Mouse (Mus musculus) limb, embryonic 15.5 days (tissue): ENCODE data around the gene Ankrd27. TPM values are rescaled to one million over a fixed set of nuclear protein-coding genes. Genes with fewer than 3 reads are reported as not detected.
A peak's percentile ranks its signal among the peaks of the same experiment; 100 is the strongest.

Source experiments
- ATAC-seq: fragments of 200-750 bp; cut with Nextera tagmentation; 2 replicates; pipeline ENCODE4 v1.8.0; 2017; ENCODE audit warnings: low read depth, moderate TSS enrichment; ENCODE audit not compliant: insufficient number of reproducible peaks, low FRiP score, low TSS enrichment
- H3K27ac ChIP-seq: fragments of 300-500 bp; sonication (generic); 2 replicates; pipeline ENCODE4 v1.5.1; 2015; ENCODE audit warnings: moderate library complexity, mild to moderate bottlenecking, inconsistent platforms
- H3K27me3 ChIP-seq: fragments of 300-500 bp; sonication (generic); 2 replicates; pipeline ENCODE4 v1.6.1; 2015; ENCODE audit warnings: inconsistent platforms
- H3K36me3 ChIP-seq: fragments of 300-500 bp; sonication (generic); 2 replicates; pipeline ENCODE4 v1.6.1; 2015; ENCODE audit warnings: inconsistent platforms
- H3K4me1 ChIP-seq: fragments of 300-500 bp; sonication (generic); 2 replicates; pipeline ENCODE4 v1.6.1; 2015; ENCODE audit warnings: inconsistent platforms
- H3K4me2 ChIP-seq: fragments of 300-500 bp; sonication (generic); 2 replicates; pipeline ENCODE4 v1.6.1; 2015; ENCODE audit warnings: mild to moderate bottlenecking, inconsistent platforms
- H3K4me3 ChIP-seq: fragments of 300-500 bp; sonication (generic); 2 replicates; pipeline ENCODE4 v1.5.1; 2015; ENCODE audit warnings: mild to moderate bottlenecking, inconsistent platforms
- H3K9ac ChIP-seq: fragments of 300-500 bp; sonication (generic); 2 replicates; pipeline ENCODE4 v1.6.1; 2015; ENCODE audit warnings: inconsistent platforms
- H3K9me3 ChIP-seq: fragments of 300-500 bp; sonication (generic); 2 replicates; pipeline ENCODE4 v1.6.1; 2016; ENCODE audit warnings: inconsistent platforms
- WGBS: fragments of 180-500 bp; shearing (Covaris S2); methylation state at CpG from one replicate; pipeline ENCODE4 v1.1.7; 2015; 5-methylcytosine and 5-hydroxymethylcytosine counted together
- polyA plus RNA-seq: library from polyadenylated mRNA; unstranded; fragments of >200 nt; fragmentation: Nextera tagmentation; extraction: Ambion mirVana; gene quantifications from 2 replicates; pipeline ENCODE4 v1.2.1, GENCODE M21; 2015

Ankrd27 gene
- polyA plus RNA-seq, 1 experiment from 2014 or later = 55.0 TPM

DNA sequence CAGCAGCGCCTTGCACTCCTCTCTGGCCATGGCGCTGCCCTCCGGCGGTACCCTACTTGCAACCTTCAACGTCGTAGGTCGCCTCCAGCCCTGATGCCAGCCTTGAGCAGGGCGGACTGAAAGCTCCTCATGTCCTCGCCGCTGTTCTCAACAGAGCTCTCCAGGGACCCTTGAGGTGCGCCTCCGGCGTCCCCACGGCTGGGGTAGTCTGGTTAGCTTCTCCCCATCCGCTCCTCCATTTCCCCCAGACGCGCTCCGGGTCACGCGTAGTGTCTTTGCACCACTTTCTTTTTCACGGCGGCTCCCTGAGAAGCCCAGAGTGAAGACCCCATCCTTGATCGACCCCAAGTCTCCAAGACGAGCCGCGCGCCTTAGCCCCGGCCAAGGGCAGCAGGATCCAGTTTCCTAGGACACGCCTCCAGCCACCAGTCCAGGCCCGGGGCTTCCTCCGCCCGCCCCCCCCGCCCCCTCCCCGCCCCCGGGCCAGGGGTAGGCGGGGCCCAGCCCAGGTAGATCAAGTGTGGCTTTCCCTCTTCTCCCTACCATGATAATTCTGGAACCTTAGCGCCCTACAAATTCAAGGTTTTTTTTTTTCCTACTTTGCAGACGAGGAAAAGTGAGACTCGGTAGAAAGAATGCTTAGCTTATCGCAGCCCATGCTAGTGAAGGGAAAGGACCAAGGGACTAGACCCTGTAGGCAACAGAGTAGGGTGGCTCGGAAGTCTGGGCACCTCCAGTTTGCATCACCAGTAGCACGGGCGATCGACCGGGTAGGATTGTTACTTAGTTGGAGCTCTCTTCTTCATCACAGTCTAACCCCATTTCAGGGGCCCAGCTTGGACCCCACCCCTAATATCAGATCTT is 621 bp upstream of the Ankrd27 start, which contains the start of gene Rgs9bp:
Gene Rgs9bp (minus strand): TSS at position 392 of the 864 bp plus-strand sequence.
- WGBS = under 1% methylated on average over 45 of the region's 45 CpGs
- Histone ChIP-seq H3K27ac (peak within 1 kb of the TSS; percentile 82), H3K4me2 (peak within 1 kb of the TSS; percentile 100), H3K27me3 (peaks cover 28% of the 10 kb centered on the region), H3K4me1 (peaks cover 55% of the 10 kb centered on the region), H3K9ac (peak within 1 kb of the TSS; percentile 63), H3K36me3 (no peaks in the 10 kb centered on the region), H3K9me3 (no peaks in the 10 kb centered on the region), H3K4me3 (peak within 1 kb of the TSS; percentile 65)
- peak; percentile 64 for ATAC-seq

- 24% methylated on average over 15 of the region's 15 CpGs for WGBS
- Histone ChIP-seq H3K27ac (peak overlapping the region; percentile 82), H3K9me3 (no peaks in the 10 kb centered on the region), H3K9ac (peak overlapping the region; percentile 63), H3K36me3 (peaks cover 2% of the 10 kb centered on the region), H3K27me3 (peaks cover 28% of the 10 kb centered on the region), H3K4me2 (peak overlapping the region; percentile 100), H3K4me3 (peak overlapping the region; percentile 65), H3K4me1 (peaks cover 64% of the 10 kb centered on the region)
- no peak for ATAC-seq
These were observed 932 bp downstream of the Ankrd27 start for GRCm38 (mm10) chr7:35586906-35587445.

- Histone ChIP-seq H3K27ac (no peak overlapping the region), H3K27me3 (peaks cover 25% of the 10 kb centered on the region), H3K36me3 (peaks cover 8% of the 10 kb centered on the region), H3K9ac (no peak overlapping the region), H3K4me1 (peaks cover 69% of the 10 kb centered on the region), H3K9me3 (no peaks in the 10 kb centered on the region), H3K4me3 (no peak overlapping the region), H3K4me2 (0 out of 2 replicates have a peak overlapping the region, but pooled peaks have one; percentile 100)
- no peak for ATAC-seq
- 79% methylated on average over 5 of the region's 5 CpGs for WGBS
These were observed 1.7 kb downstream of the Ankrd27 start for GRCm38 (mm10) chr7:35587728-35588127.

DNA sequence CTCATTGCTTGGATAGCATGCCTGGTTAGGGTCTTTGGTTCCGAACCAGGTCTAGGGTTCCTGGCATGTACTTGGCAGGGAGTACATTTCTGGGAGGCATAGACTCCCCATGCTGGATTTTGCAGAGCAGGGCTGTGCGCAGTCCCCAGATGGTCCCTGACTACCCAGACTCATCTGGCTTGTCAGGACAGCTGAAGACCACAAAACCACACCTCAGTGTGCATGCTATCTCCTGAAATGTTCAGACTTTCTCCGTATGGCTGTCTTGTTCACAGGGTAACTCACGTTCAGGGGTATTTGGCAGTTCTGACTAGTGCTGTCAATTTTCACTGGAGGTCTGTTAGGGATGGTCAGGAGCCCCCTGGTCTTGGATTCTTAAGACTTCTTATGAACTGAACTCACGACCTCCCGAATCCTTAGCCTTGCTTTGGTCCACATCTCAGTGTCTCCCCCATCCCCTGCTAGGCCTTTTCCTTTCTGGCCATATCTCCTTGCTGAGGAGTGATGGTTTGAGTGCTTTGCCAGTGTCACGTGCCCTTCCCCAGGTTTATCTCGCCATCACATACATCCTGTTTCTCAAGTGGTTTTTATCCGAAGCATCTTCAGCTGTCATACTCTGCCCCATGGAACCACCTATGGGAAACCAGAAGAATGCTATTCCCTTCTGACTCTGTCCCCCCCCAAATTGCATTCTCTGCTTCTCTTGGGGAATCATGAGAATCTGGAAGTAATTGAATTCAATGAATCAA is 2.8 kb downstream of the Ankrd27 start:
- ATAC-seq = no peak
- H3K27ac ChIP-seq = peak overlapping the region; percentile 94; the same call in 1 of the 2 replicates
- peaks cover 14% of the 10 kb centered on the region for H3K27me3 ChIP-seq
- H3K4me3 ChIP-seq = no peak overlapping the region
- no peak overlapping the region for H3K9ac ChIP-seq
- H3K4me2 ChIP-seq = 0 out of 2 replicates have a peak overlapping the region, but pooled peaks have one; percentile 4
- WGBS = 71% methylated on average over 9 of the region's 9 CpGs
- H3K4me1 ChIP-seq = peaks cover 67% of the 10 kb centered on the region
- H3K36me3 ChIP-seq = peaks cover 19% of the 10 kb centered on the region
- H3K9me3 ChIP-seq = no peaks in the 10 kb centered on the region

DNA sequence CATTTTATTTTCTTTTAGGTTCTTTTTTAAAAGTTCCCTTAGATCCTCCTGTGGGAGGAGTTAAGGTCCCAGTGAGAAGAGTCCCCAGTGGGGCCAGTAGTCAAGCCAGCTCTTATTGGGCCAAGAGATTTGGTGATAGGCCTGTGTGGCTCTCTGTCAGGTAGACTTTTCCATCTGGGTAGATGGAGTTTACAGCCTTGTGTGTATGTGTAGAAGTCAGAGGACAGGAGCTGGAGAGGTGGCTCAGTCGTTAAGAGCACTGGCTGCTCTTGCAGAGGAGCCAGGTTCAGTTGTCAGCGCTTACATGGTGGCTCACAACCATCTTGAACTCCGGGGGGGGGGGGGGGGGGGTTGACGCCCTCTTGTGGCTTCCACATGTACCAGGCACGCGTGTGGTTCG is 3.4 kb downstream of the Ankrd27 start:
- H3K27ac ChIP-seq = peak overlapping the region; percentile 94
- peaks cover 7% of the 10 kb centered on the region for H3K27me3 ChIP-seq
- H3K4me1 ChIP-seq = peaks cover 61% of the 10 kb centered on the region
- H3K9ac ChIP-seq = no peak overlapping the region
- H3K4me2 ChIP-seq = 0 out of 2 replicates have a peak overlapping the region, but pooled peaks have one; percentile 4
- no peak overlapping the region for H3K4me3 ChIP-seq
- 69% methylated on average over 7 of the region's 7 CpGs for WGBS
- ATAC-seq = no peak
- peaks cover 22% of the 10 kb centered on the region for H3K36me3 ChIP-seq
- H3K9me3 ChIP-seq = no peaks in the 10 kb centered on the region

DNA sequence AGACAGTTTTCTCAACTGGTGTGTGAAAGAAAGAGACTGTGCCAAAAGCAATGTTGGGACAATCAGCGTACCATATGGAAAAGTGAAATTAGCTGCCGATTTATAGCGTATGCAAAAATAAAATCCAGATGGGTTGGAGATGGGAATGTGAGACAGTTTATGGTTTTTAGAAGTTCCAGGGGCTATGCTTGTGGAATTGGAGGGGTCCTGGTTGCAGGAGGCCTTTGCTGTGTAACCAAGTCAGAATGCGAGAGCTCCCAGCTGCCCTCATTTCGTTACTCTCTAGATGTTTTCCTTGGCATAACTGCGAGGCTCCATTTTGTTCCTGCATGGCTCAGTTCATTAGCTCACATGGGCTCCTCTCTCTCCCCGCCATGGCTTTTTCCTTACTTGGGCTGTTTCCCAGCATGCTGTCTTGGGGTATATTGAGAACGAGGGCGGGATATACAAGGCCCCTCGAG is 4.7 kb downstream of the Ankrd27 start:
- peak overlapping the region; percentile 24; the same call in 1 of the 2 replicates for H3K4me2 ChIP-seq
- H3K27ac ChIP-seq = peak overlapping the region; percentile 94
- H3K9me3 ChIP-seq = no peaks in the 10 kb centered on the region
- no peaks in the 10 kb centered on the region for H3K27me3 ChIP-seq
- peaks cover 51% of the 10 kb centered on the region for H3K4me1 ChIP-seq
- peak; percentile 79 for ATAC-seq
- no peak overlapping the region for H3K4me3 ChIP-seq
- H3K36me3 ChIP-seq = peaks cover 28% of the 10 kb centered on the region
- H3K9ac ChIP-seq = no peak overlapping the region
- WGBS = 33% methylated on average over 10 of the region's 10 CpGs

DNA sequence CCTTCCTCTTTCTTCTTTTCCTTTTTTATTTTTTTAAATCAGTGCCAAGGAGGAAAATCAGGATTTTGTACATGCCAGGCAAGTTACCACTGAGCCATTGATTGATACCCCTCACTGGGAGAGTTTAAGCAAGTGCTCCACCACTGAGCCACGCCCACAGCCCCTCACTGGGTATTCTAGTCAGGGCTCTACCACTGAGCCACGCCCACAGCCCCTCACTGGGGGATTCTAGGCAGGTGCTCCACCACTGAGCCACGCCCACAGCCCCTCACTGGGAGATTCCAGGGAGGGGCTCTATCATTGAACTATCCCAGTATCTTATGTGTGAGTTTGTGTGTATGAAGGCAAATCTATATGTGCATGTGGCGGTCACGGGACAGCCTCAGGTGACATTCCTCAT is 8.3 kb downstream of the Ankrd27 start:
- Histone ChIP-seq H3K4me2 (no peak overlapping the region), H3K9ac (no peak overlapping the region), H3K4me1 (peaks cover 24% of the 10 kb centered on the region), H3K27ac (no peak overlapping the region), H3K27me3 (no peaks in the 10 kb centered on the region), H3K9me3 (no peaks in the 10 kb centered on the region), H3K4me3 (no peak overlapping the region), H3K36me3 (peaks cover 48% of the 10 kb centered on the region)
- WGBS = 90% methylated on average over 5 of the region's 5 CpGs
- no peak for ATAC-seq

DNA sequence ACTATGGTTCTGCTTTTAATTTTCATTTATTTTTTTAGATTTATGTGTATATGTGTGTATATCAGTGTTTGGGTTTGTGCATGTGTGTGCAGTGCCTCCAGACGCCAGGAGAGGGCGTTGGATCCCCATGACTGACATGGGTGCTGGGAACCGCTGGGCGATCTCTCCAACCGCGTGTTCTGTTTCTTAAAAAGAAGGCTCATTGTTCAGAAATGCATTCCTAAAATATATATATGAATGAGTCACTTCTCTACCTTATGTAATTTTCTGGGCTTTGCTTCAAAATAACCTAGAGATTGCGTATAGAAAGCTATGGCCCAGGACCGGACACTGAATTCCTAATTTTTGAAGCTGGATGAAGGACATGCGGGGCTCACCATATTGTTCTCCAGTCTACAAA is 13.4 kb downstream of the Ankrd27 start:
- H3K9me3 ChIP-seq = no peaks in the 10 kb centered on the region
- no peaks in the 10 kb centered on the region; the same call in 1 of the 2 replicates for H3K4me1 ChIP-seq
- H3K27me3 ChIP-seq = no peaks in the 10 kb centered on the region
- no peak overlapping the region for H3K9ac ChIP-seq
- H3K36me3 ChIP-seq = peaks cover 60% of the 10 kb centered on the region
- H3K27ac ChIP-seq = no peak overlapping the region
- H3K4me2 ChIP-seq = no peak overlapping the region
- H3K4me3 ChIP-seq = no peak overlapping the region
- no peak for ATAC-seq
- WGBS = 88% methylated on average over 9 of the region's 9 CpGs

DNA sequence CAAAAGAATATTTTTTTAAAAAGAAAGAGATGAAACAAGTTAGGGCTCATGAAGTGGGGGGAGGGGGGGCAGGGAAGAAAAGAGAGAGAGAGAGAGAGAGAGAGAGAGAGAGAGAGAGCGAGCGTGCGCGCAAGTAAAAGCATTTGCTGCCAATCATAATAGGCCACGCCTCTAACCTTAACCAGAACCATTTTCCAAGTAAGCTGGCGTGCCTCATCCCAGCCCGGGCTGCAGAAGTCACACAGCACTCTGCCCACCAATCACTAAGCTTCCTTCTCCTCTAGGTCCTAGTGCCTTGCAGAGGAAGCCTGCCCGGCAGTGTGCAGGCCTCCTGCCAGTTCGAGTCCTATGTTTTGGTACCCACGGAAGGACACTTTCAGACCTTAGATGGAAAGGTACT is 14.0 kb downstream of the Ankrd27 start:
- no peaks in the 10 kb centered on the region; the same call in 1 of the 2 replicates for H3K4me1 ChIP-seq
- H3K4me2 ChIP-seq = no peak overlapping the region
- H3K9me3 ChIP-seq = no peaks in the 10 kb centered on the region
- WGBS = 80% methylated on average over 8 of the region's 10 CpGs
- H3K27ac ChIP-seq = no peak overlapping the region
- no peak overlapping the region for H3K4me3 ChIP-seq
- ATAC-seq = no peak
- peaks cover 59% of the 10 kb centered on the region for H3K36me3 ChIP-seq
- no peak overlapping the region for H3K9ac ChIP-seq
- H3K27me3 ChIP-seq = no peaks in the 10 kb centered on the region

DNA sequence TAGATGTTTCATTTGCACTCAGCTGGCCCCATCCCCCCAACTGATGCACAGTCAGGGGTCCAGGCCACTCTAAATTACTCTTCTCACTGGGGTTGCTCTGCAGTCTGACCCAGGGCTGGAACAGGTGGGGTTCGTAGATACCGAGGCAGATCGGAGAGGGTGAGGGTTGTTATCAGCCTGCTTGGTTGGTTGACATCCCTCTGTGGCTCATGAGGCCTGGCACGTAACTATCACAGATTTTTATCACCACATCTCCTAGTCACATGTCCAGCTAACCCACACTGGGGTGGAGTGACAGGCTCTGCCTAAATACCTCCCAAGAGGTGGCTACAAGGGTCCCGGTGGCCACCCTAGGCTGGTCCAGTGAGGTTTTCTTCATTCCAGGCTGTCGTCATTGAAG is 15.1 kb downstream of the Ankrd27 start:
- H3K27me3 ChIP-seq = no peaks in the 10 kb centered on the region
- no peak overlapping the region for H3K4me2 ChIP-seq
- no peak overlapping the region for H3K9ac ChIP-seq
- WGBS = 86% methylated on average over 6 of the region's 6 CpGs
- no peak overlapping the region for H3K4me3 ChIP-seq
- peaks cover 61% of the 10 kb centered on the region for H3K36me3 ChIP-seq
- H3K27ac ChIP-seq = no peak overlapping the region; the same call in 1 of the 2 replicates
- no peak for ATAC-seq
- H3K9me3 ChIP-seq = no peaks in the 10 kb centered on the region
- no peaks in the 10 kb centered on the region; the same call in 1 of the 2 replicates for H3K4me1 ChIP-seq

DNA sequence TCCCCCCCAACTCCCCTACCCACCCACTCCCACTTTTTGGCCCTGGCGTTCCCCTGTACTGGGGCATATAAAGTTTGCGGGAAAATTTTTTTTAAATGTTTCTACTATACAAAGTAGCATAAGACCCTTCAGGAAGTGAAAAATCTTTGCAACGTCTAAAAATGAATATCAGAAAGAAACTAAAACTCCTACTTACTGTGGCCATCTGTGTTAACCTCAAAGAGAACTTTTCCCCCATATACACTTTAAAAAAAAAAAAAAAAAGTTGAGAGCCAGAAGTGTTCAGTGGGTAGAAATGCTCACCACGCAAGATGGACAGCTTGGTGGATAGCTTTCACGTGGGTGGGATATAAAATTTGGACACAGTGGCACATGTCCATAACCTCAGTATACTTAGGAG is 16.7 kb downstream of the Ankrd27 start:
- no peak overlapping the region for H3K4me2 ChIP-seq
- H3K9ac ChIP-seq = no peak overlapping the region
- no peak overlapping the region for H3K27ac ChIP-seq
- peaks cover 63% of the 10 kb centered on the region for H3K36me3 ChIP-seq
- no peak overlapping the region for H3K4me3 ChIP-seq
- H3K27me3 ChIP-seq = no peaks in the 10 kb centered on the region
- no peak for ATAC-seq
- whole genome bisulfite sequencing = 90% methylated on average over 5 of the region's 5 CpGs
- H3K9me3 ChIP-seq = no peaks in the 10 kb centered on the region
- H3K4me1 ChIP-seq = no peaks in the 10 kb centered on the region; the same call in 1 of the 2 replicates
